Mouse (Mus musculus) embryo, embryonic 11.5 days (tissue): ENCODE data around the gene Stxbp3.
"Not testable (repeated sequence)": the region's sequence is repeated elsewhere in the genome, so short reads cannot be mapped to it uniquely, and the experiment has no call there.

Source experiments
- DNase-seq: peaks from one replicate; pipeline ENCODE4 v3.0.0-alpha.2; 2012; ENCODE audit warnings: low read depth, low spot score

Stxbp3 gene

GRCm38 (mm10) chr3:108840000-108840715 is at the start of gene Stxbp3:
TSS of gene Stxbp3 (minus strand) at chr3:108840526.
- peak; percentile 95 for DNase-seq

- no peak for DNase-seq
These were observed 49.6 kb upstream of the Stxbp3 start, which contains the start of gene Fndc7 for GRCm38 (mm10) chr3:108889908-108890307. TSS of gene Fndc7 (minus strand) at chr3:108890008.

GRCm38 (mm10) chr3:108887618-108887975 is 47.3 kb upstream of the Stxbp3 start:
- DNase-seq, result no peak

GRCm38 (mm10) chr3:108886934-108887617 is 46.8 kb upstream of the Stxbp3 start:
- DNase-seq, result no peak

- peak; percentile 27 for DNase-seq
These were observed 45.6 kb upstream of the Stxbp3 start for GRCm38 (mm10) chr3:108885686-108886530.

GRCm38 (mm10) chr3:108884706-108885289 is 44.5 kb upstream of the Stxbp3 start:
- DNase-seq, result no peak

GRCm38 (mm10) chr3:108883067-108883466 is 42.7 kb upstream of the Stxbp3 start:
- DNase-seq, result no peak

GRCm38 (mm10) chr3:108881873-108882272 is 41.5 kb upstream of the Stxbp3 start:
- DNase-seq, result not testable (repeated sequence)

GRCm38 (mm10) chr3:108880544-108881507 is 40.5 kb upstream of the Stxbp3 start:
- DNase-seq, result no peak

GRCm38 (mm10) chr3:108879836-108880435 is 39.6 kb upstream of the Stxbp3 start:
- DNase-seq, result no peak

GRCm38 (mm10) chr3:108879129-108879528 is 38.8 kb upstream of the Stxbp3 start:
- no peak for DNase-seq

- no peak for DNase-seq
These were observed 30.3 kb upstream of the Stxbp3 start for GRCm38 (mm10) chr3:108870631-108871030.

- DNase-seq, result no peak
These were observed 27.1 kb upstream of the Stxbp3 start for GRCm38 (mm10) chr3:108867449-108867848.

- DNase-seq, result no peak
These were observed 25.4 kb upstream of the Stxbp3 start for GRCm38 (mm10) chr3:108865676-108866075.

GRCm38 (mm10) chr3:108865129-108865528 is 24.8 kb upstream of the Stxbp3 start:
- no peak for DNase-seq

GRCm38 (mm10) chr3:108863091-108863490 is 22.8 kb upstream of the Stxbp3 start:
- no peak for DNase-seq

GRCm38 (mm10) chr3:108862282-108862681 is 22.0 kb upstream of the Stxbp3 start:
- DNase-seq, result not testable (repeated sequence)

- no peak for DNase-seq
These were observed 20.5 kb upstream of the Stxbp3 start for GRCm38 (mm10) chr3:108860786-108861185.

GRCm38 (mm10) chr3:108858231-108858770 is 18.0 kb upstream of the Stxbp3 start:
- DNase-seq, result no peak

- DNase-seq, result no peak
These were observed 17.4 kb upstream of the Stxbp3 start for GRCm38 (mm10) chr3:108857714-108858113.
